Mouse (Mus musculus) gastrocnemius, postnatal 14 days (tissue): ENCODE measurements around the gene Trrap. TPM values are rescaled to one million over a fixed set of nuclear protein-coding genes. Genes with fewer than 3 reads are reported as not detected.

Experiments used
- DNase-seq: peaks from one replicate; pipeline ENCODE4 v3.0.0; 2021; ENCODE audit warnings: mixed read lengths
- intact Hi-C: fragments of 180-260 bp; cut with DNase I; formaldehyde crosslinking; loops from one replicate; pipeline ENCODE4 v1.15.1; 2025; ENCODE audit warnings: low total_unique reads
- microRNA-seq, 2 experiments: library from miRNA; unstranded; fragments of <30 nt; microRNA quantifications; one replicate each; pipeline ENCODE4 v1.2.0; 2021
- total RNA-seq, 2 experiments: library from RNA; stranded (reverse); gene quantifications; 2 replicates each; pipeline ENCODE4 v1.2.3; 2021

The Trrap gene
- total RNA-seq, 2 experiments from 2014 or later = 30.6 to 33.9 TPM

DNA sequence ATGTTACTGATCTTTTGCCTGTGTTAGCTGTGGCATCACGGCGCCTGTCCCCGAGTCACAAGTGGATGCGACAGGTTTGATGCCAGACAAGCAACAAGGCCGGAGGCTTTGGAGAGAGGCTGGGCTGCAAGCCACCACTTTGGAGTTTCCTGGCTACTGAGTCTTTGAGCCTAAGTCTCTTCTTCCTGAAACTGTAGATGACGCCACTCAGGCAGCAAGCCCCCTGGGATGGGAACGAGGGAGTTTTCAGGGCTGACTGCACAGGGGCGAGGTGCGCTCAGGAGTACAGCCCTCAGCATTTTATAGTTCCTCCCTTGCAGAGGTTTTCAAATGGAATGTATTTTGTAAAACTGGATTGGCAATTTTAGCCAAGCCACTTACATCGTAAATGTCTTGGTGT is 134.3 kb downstream of the Trrap start:
- peak; percentile 56 for DNase-seq
- intact Hi-C loops = loop anchor here (5.0 kb wide), 1 partner anchor 86 kb away; no protein-coding TSS in a partner anchor

DNA sequence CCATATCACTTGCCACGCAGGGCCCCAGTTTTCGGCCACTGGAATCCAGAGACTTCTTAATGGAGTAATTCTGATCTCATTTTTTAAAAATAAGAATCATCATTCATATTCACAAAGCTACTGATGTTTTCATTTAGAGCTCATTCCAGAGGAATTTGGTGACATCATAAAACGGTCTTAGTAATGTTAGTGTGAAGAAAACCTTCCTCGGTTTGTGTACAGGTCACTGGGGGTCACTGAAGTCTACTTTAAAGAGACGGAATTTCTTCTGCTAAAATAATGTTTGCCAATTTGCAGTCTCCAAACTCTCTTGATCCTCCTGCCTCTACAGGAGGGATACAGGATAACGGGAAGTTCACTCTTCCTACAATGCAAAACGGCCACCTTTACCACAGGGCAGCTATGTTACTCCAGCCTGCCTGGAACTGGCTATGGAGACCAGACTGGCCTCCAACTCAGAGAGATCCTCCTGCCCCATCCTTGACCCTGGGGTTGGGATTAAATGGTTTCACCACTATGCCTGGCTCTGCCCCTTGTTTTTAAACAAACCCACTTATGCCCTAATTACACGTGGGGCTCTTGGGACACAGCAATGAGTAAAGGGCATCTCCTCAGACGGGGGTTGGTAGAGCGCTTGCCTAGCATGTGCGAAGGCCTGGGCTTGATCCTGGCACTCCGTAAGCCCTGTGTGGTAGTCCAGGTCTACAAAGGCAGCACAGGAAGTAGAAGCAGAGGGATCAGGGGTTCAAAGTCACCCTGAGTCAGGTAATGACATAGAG is 137.0 kb downstream of the Trrap start:
- intact Hi-C loops = loop anchor here (5.0 kb wide), 1 partner anchor 83 kb away; no protein-coding TSS in a partner anchor
- DNase-seq = no peak

DNA sequence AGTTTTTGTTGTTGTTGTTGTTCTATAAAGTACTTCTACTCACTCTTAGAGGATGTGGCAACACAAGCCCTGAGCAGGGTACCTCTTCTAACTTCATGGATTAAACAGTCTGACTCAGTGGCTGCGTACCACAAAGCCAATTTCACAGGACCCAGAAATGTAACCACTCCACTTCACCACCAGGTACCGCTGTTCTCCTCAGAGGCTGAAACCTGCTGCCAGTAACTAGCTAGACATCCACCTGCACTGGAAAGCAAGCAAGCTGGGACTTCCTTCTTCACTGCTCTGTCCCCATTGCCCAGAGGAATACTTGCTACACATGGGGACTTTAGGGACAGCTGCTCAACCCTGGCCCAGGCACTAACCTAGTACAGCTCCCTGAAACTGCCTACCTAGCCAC is 140.1 kb downstream of the Trrap start:
- intact Hi-C loops = no loop called here
- DNase-seq = no peak

Small RNA genes lying within 50 kb of the gene (microRNA-seq; reads per million reads assigned to microRNA genes)
- gene Mir7039 = 0 reads per million in 2 experiments

Other genes with a start within 250 kb of the Trrap start
- gene Nptx2, start 221.8 kb upstream of the Trrap start, total RNA-seq = under 1 TPM; 0.09 to 0.21 TPM
- gene Tmem130, start 5.9 kb upstream of the Trrap start, total RNA-seq = not detected
- gene Smurf1, start 198.1 kb downstream of the Trrap start, total RNA-seq = 10 to 100 TPM; 11.0 to 13.1 TPM